Mouse (Mus musculus): ENCODE measurements at regions not wholly inside any gene's neighbourhood (a gene's known extent, or its start where the extent isn't known, plus 50 kb on each side); places are given as distances from the start of the nearest gene placed in this dataset.

DNA sequence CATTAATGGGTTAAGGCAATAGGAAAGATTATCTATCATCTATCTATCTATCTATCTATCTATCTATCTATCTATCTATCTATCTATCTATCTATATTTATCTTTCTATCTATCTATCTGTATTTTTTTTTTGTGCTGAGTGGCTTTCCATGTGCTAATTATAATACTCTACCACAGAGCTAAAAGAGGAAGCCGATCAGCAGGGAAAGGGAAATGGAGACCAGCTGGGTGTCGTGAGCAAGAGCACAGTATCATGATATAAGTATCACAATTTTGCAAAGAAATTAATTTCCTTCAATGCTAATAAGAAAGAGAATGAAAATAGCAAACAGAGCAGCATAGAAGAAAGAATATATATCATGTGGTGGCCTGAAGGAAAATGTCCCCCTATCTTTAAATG, 69.6 kb downstream of the Cldn1 start:
- Histone ChIP-seq H3K4me3 (ENCODE audit: low read depth, low read length) (no peak overlapping the region), H3K27me3 (ENCODE audit: insufficient read depth, low read length) (no peaks in the 10 kb centered on the region), H3K9me3 (ENCODE audit: low read length) (no peaks in the 10 kb centered on the region), H3K4me2 (ENCODE audit: low read depth) (no peak overlapping the region), H3K27ac (ENCODE audit: low read depth, low read length) (no peak overlapping the region), H3K9ac (no peak overlapping the region), H3K4me1 (ENCODE audit: insufficient read depth) (0 out of 2 replicates have a peak, but pooled peaks cover 4% of the 10 kb centered on the region), H3K36me3 (ENCODE audit: insufficient read depth) (no peaks in the 10 kb centered on the region)
- no peak for ATAC-seq
- DNase-seq: no peak
- WGBS: 70% methylated on average over 2 of the region's 2 CpGs
- TF ChIP-seq CTCF (IDR thresholded peaks at IDR 0.05; ENCODE audit: low read depth): no peak

DNA sequence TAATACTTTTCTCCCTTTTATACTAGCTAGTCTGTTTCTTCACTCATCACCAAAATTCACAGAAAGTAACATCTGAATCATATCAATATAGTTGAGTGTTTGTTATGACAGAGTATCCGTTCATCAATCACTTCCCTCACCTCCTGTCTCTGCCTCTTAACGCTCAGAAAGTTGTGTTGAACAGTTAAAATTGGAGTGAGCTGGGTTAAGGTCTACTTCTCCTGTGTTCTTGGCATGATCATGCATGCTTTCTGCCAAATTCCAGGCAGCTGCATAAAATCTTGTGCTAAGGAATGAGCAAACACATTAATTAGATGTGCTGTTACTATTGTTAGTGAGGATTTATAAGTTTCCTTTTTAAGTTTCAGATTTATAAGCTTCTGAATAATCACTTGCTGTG, 79.9 kb downstream of the Cldn1 start:
- Histone ChIP-seq H3K9ac (no peak overlapping the region), H3K36me3 (ENCODE audit: insufficient read depth) (no peaks in the 10 kb centered on the region), H3K4me1 (ENCODE audit: insufficient read depth) (no peaks in the 10 kb centered on the region), H3K4me2 (ENCODE audit: low read depth) (no peak overlapping the region), H3K4me3 (ENCODE audit: low read depth, low read length) (no peak overlapping the region), H3K9me3 (ENCODE audit: low read length) (no peaks in the 10 kb centered on the region), H3K27ac (ENCODE audit: low read depth, low read length) (no peak overlapping the region), H3K27me3 (ENCODE audit: insufficient read depth, low read length) (no peaks in the 10 kb centered on the region)
- no peak for ATAC-seq
- WGBS: 55% methylated on average over 2 of the region's 2 CpGs
- TF ChIP-seq CTCF (IDR thresholded peaks at IDR 0.05; ENCODE audit: low read depth): no peak
- no peak for DNase-seq

GRCm38 (mm10) chr16:26285627-26286026, 86.0 kb downstream of the Cldn1 start:
- Histone ChIP-seq H3K4me2 (ENCODE audit: low read depth) (no peak overlapping the region), H3K4me3 (ENCODE audit: low read depth, low read length) (no peak overlapping the region), H3K4me1 (ENCODE audit: insufficient read depth) (no peaks in the 10 kb centered on the region), H3K27me3 (ENCODE audit: insufficient read depth, low read length) (no peaks in the 10 kb centered on the region), H3K27ac (ENCODE audit: low read depth, low read length) (no peak overlapping the region), H3K9me3 (ENCODE audit: low read length) (no peaks in the 10 kb centered on the region), H3K36me3 (ENCODE audit: insufficient read depth) (no peaks in the 10 kb centered on the region), H3K9ac (no peak overlapping the region)
- ATAC-seq (no peak), DNase-seq (no peak)
- 70% methylated on average over 1 of the region's 1 CpGs for WGBS
- no peak for TF ChIP-seq CTCF (IDR thresholded peaks at IDR 0.05; ENCODE audit: low read depth)

- H3K4me3 ChIP-seq (ENCODE audit: low read depth, low read length): no peak overlapping the region
- ATAC-seq: no peak
- no peak overlapping the region for H3K9ac ChIP-seq
- 81% methylated on average over 6 of the region's 6 CpGs for whole genome bisulfite sequencing
- H3K27me3 ChIP-seq (ENCODE audit: insufficient read depth, low read length): no peaks in the 10 kb centered on the region
- H3K27ac ChIP-seq (ENCODE audit: low read depth, low read length): no peak overlapping the region
- TF ChIP-seq CTCF (IDR thresholded peaks at IDR 0.05; ENCODE audit: low read depth): no peak
- no peak overlapping the region for H3K4me2 ChIP-seq (ENCODE audit: low read depth)
- H3K4me1 ChIP-seq (ENCODE audit: insufficient read depth): no peaks in the 10 kb centered on the region
- no peaks in the 10 kb centered on the region for H3K9me3 ChIP-seq (ENCODE audit: low read length)
- H3K36me3 ChIP-seq (ENCODE audit: insufficient read depth): no peaks in the 10 kb centered on the region
- no peak for DNase-seq
Observed at GRCm38 (mm10) chr16:26284713-26285112, 86.9 kb downstream of the Cldn1 start.

- no peaks in the 10 kb centered on the region for H3K9me3 ChIP-seq (ENCODE audit: low read length)
- DNase-seq (no peak), ATAC-seq (no peak)
- no peak overlapping the region for H3K27ac ChIP-seq (ENCODE audit: low read depth, low read length)
- no peak for TF ChIP-seq CTCF (IDR thresholded peaks at IDR 0.05; ENCODE audit: low read depth)
- no peaks in the 10 kb centered on the region for H3K36me3 ChIP-seq (ENCODE audit: insufficient read depth)
- H3K27me3 ChIP-seq (ENCODE audit: insufficient read depth, low read length): no peaks in the 10 kb centered on the region
- no peak overlapping the region for H3K4me3 ChIP-seq (ENCODE audit: low read depth, low read length)
- no peak overlapping the region for H3K9ac ChIP-seq
- WGBS: 52% methylated on average over 1 of the region's 1 CpGs
- H3K4me1 ChIP-seq (ENCODE audit: insufficient read depth): no peaks in the 10 kb centered on the region
- H3K4me2 ChIP-seq (ENCODE audit: low read depth): no peak overlapping the region
Observed at GRCm38 (mm10) chr16:26282418-26282817, 89.2 kb downstream of the Cldn1 start.

- H3K27ac ChIP-seq (ENCODE audit: low read depth, low read length): no peak overlapping the region
- ATAC-seq (no peak), DNase-seq (no peak)
- WGBS: 79% methylated on average over 2 of the region's 2 CpGs
- no peaks in the 10 kb centered on the region for H3K9me3 ChIP-seq (ENCODE audit: low read length)
- no peak overlapping the region for H3K9ac ChIP-seq
- no peaks in the 10 kb centered on the region for H3K27me3 ChIP-seq (ENCODE audit: insufficient read depth, low read length)
- no peak overlapping the region for H3K4me3 ChIP-seq (ENCODE audit: low read depth, low read length)
- TF ChIP-seq CTCF (IDR thresholded peaks at IDR 0.05; ENCODE audit: low read depth): no peak
- no peaks in the 10 kb centered on the region for H3K36me3 ChIP-seq (ENCODE audit: insufficient read depth)
- no peaks in the 10 kb centered on the region for H3K4me1 ChIP-seq (ENCODE audit: insufficient read depth)
- no peak overlapping the region for H3K4me2 ChIP-seq (ENCODE audit: low read depth)
Observed at GRCm38 (mm10) chr16:26281496-26281895, 90.1 kb downstream of the Cldn1 start.

- Histone ChIP-seq H3K4me3 (ENCODE audit: low read depth, low read length) (no peak overlapping the region), H3K36me3 (ENCODE audit: insufficient read depth) (no peaks in the 10 kb centered on the region), H3K27ac (ENCODE audit: low read depth, low read length) (no peak overlapping the region), H3K9ac (no peak overlapping the region), H3K4me2 (ENCODE audit: low read depth) (no peak overlapping the region), H3K27me3 (ENCODE audit: insufficient read depth, low read length) (no peaks in the 10 kb centered on the region), H3K9me3 (ENCODE audit: low read length) (no peaks in the 10 kb centered on the region), H3K4me1 (ENCODE audit: insufficient read depth) (no peaks in the 10 kb centered on the region)
- no peak for ATAC-seq
- no peak for TF ChIP-seq CTCF (IDR thresholded peaks at IDR 0.05; ENCODE audit: low read depth)
- DNase-seq: no peak
- 94% methylated on average over 1 of the region's 1 CpGs for WGBS
Observed at GRCm38 (mm10) chr16:26276789-26277188, 94.9 kb downstream of the Cldn1 start.

DNA sequence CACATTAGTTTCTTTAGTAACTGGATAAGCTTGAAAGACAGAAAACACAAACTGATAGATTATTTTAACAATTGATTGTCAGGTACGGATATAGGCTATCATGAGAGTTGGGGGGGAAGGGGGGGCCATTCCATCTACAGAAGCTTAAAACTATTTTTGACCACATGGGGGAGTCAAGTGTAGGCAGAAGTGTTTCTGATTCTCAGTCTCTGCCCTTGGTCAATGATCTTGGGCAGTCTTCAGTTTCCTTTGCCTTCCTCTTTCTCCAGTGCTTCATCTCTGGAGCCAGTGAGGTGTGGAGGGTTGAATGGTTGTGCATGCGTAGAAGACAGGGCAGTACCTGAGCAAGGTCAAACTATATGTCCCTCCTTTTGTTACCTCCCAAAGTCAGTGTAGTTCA, 118.8 kb downstream of the Cldn1 start:
- DNase-seq (no peak), ATAC-seq (no peak)
- Histone ChIP-seq H3K4me2 (ENCODE audit: low read depth) (no peak overlapping the region), H3K4me3 (ENCODE audit: low read depth, low read length) (no peak overlapping the region), H3K4me1 (ENCODE audit: insufficient read depth) (no peaks in the 10 kb centered on the region), H3K27ac (ENCODE audit: low read depth, low read length) (no peak overlapping the region), H3K9ac (no peak overlapping the region), H3K27me3 (ENCODE audit: insufficient read depth, low read length) (no peaks in the 10 kb centered on the region), H3K36me3 (ENCODE audit: insufficient read depth) (no peaks in the 10 kb centered on the region), H3K9me3 (ENCODE audit: low read length) (no peaks in the 10 kb centered on the region)
- TF ChIP-seq CTCF (IDR thresholded peaks at IDR 0.05; ENCODE audit: low read depth): peak; percentile 35
- 81% methylated on average over 2 of the region's 2 CpGs for WGBS

Data from forebrain, postnatal 0 days (tissue).